Mouse (Mus musculus): Measurements from ENCODE around the gene Milr1.

- TF ChIP-seq CTCF (IDR thresholded peaks at IDR 0.05; ENCODE audit: low read depth) (no peak), EP300 (IDR thresholded peaks at IDR 0.05; ENCODE audit: low read depth) (no peak; the same call in 1 of the 2 replicates)
Observed at GRCm38 (mm10) chr11:106752103-106752502, 1.1 kb downstream of the Milr1 start.
